Mouse (Mus musculus) spleen, adult 2 months (tissue): ENCODE measurements around the gene Pgrmc2.

Source experiments
- CTCF ChIP-seq: fragments of 200-500 bp; IDR thresholded peaks from 2 replicates; pipeline ENCODE4 v1.5.1; 2011; ENCODE audit warnings: mild to moderate bottlenecking, inconsistent platforms; ENCODE audit not compliant: insufficient read depth, insufficient read length, insufficient replicate concordance; ENCODE audit errors: extremely low read depth
- POLR2A ChIP-seq: fragments of 200-500 bp; IDR thresholded peaks from 2 replicates; pipeline ENCODE4 v1.6.1; 2011; ENCODE audit warnings: low read depth, low read length, inconsistent platforms

DNA sequence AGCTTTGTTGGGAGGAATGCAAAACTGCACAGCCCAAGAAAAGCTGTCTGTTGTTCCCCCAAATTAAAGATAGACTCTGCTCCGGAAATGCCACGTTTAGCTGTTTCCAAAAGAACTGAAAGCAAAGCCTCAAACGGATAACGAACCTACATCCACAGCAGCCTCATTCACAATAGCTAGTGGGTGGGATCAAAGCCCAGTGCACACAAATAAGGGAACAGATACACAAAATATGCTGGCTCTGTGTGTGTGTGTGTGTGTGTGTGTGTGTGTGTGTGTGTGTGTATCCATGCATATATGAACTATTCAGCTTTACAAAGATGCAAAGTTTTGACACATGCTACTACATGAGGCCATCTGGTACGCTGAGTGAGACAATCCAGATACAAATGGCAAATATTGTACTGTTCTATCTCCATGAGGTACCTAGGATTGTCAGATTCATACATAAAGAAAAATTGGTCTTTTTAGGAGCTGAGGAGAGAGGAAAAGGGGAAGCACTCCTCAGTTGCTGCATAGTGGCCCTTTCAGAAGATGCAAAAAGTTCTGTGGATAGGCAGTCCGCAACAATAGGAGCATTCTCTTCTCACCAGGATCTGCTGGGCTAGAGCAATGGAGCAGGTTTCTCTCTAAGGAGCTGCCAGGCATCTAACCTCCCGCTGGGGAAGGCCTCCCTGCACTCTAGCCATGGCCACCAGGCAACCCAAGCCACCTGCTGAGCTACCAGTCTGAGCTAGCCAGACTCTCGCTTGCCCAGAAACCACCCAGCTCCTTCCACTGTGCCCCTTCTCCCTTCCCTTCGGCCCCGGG lies 40.5 kb upstream of the Pgrmc2 start:
- no peak for TF ChIP-seq CTCF
- TF ChIP-seq POLR2A: no peak
